Mouse (Mus musculus): Measurements from ENCODE around the gene Pcbp2. TPM values are rescaled to one million over a fixed set of nuclear protein-coding genes. Genes with fewer than 3 reads are reported as not detected.

Gene Pcbp2
- polyA plus RNA-seq, 1 experiment: 289 TPM

GRCm38 (mm10) chr15:102499370-102499769 lies 29.0 kb downstream of the Pcbp2 start:
- no peak for TF ChIP-seq GATA1 (IDR thresholded peaks at IDR 0.05; ENCODE audit: low read length)

- no peak for TF ChIP-seq GATA1 (IDR thresholded peaks at IDR 0.05; ENCODE audit: low read length)
Observed at GRCm38 (mm10) chr15:102499851-102500250, 29.5 kb downstream of the Pcbp2 start.

GRCm38 (mm10) chr15:102500479-102500878 lies 30.1 kb downstream of the Pcbp2 start:
- no peak for TF ChIP-seq GATA1 (IDR thresholded peaks at IDR 0.05; ENCODE audit: low read length)

DNA sequence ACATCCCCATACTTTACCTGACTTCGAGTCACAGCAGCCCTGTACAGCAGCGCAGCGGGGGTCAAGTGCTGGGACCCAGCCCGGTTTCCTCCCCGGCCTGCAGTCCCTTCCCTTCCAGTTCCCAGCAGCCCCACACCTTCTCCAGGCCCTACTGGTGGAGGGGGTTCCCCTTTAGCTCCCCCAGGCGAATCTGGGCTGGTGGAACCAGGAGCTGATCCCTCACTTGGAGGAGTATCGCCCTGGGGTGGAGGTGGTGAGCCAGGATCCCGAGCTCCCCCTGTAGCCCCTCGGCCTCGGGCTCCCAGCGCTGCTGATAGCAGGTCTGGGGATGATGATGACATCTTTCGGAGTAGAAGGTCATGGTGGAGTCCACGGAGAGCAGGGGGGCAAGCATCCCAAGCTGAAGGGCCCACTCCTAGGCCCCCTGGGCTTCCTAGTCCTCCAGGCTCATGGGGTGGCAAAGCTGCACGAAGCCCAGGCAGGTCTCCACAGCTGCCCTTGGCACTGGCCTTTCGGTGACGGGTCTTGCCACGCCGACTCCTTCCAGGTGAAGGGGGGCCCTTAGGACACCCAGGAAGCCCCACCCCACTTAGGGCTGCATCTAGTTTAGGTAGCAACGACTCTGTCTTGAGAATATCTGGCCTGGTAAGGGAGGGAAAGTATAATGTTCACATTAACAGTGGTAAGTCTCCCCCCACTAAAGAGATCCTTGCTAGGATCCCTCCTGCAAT lies 30.9 kb downstream of the Pcbp2 start:
- TF ChIP-seq GATA1 (IDR thresholded peaks at IDR 0.05; ENCODE audit: low read length): no peak

GRCm38 (mm10) chr15:102502254-102502840 lies 32.0 kb downstream of the Pcbp2 start:
- TF ChIP-seq GATA1 (IDR thresholded peaks at IDR 0.05; ENCODE audit: low read length): no peak

DNA sequence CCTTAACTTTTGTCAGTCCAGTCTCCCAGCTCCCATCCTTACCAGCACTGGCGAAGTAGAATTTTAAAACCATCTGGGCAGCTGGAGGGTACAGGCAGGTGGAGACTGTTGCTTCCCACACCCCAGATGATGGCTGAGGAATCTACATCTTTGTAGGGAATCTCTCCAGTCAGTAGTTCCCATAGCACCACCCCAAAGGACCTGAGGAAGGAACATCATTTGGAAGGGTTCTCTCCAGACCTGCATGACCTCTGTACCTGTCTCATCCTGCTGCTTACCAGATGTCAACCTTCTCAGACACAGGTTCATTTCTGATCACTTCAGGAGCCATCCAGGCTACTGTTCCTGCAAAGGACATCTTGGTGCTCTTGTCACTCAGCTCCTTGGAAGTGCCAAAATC lies 33.1 kb downstream of the Pcbp2 start, which contains the start of gene Gm10337:
Gene Gm10337, plus strand, starts transcription at position 276 of the 400 bp plus-strand sequence.
- TF ChIP-seq GATA1 (IDR thresholded peaks at IDR 0.05; ENCODE audit: low read length): no peak

DNA sequence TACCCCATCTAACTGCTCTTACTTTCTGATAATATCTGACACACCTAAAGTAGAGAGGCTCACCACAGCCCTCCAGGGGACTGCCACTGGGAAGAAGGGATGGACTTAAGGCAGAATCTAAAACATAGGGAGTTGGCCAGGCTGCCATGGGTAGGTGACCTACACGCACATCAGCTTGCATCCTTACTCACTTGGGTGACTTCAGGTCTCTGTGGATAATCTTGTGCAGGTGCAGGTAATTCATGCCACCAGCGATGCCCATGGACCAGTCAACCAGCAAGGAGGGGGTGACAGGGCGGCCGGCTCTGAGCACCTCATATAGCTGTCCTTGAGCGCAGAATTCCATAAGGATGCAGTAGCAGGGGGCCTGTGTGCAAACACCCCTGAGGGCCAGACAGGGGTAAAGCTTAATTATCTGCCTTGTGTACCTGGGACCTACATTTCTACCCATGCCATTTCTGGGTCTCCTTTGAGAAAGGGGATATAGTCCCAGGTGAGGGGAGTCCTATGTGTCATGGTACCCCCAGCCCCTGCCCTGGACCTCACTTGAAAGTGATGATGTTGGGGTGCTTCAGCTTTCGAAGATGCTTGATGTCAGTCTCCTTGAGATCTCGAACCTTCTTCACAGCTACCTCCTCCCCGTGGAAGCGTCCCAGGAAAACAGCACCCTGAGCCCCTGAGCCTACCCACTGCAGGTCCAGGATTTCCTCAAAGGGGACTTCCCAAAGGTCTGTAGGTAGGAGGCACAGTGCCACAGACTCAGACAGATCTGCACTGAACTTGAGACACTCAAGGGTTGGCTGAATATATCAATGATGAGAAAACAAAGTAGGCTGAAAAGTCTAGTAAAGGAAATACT lies 33.8 kb downstream of the Pcbp2 start:
- no peak for TF ChIP-seq GATA1 (IDR thresholded peaks at IDR 0.05; ENCODE audit: low read length)

DNA sequence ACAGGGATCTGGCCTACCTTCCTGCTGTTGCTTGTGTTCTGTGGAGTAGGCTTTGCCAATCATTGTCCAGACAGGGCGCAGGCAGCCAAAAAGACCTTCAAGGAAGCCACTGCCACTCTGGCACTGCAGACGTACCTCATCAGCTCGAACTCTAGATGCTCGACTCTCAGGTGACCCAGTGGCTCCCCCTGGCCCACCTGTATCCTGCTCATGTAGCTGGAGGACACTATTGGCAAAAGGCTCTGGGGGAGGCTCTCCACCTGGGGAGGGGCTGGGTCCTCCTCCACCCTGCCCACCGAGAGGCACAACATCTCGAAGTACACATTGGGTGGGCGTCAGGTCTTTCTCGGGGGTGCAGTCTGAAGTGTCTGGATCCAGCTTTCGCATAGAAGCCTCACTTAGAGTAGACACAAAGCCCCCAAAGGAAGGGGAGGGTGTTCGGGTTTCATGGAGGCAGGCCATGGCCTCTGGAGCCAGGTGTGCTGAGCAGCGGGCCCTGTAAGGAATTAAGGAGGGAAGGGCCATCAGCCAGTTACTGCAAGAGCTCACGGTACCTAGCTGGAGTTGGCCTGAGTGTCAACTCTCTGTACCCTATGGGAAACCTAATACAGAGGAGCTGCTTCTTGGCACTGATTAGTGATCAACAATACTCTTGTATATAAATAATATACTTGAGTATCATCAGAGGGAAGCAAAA lies 34.9 kb downstream of the Pcbp2 start:
- TF ChIP-seq GATA1 (IDR thresholded peaks at IDR 0.05; ENCODE audit: low read length): no peak

GRCm38 (mm10) chr15:102505770-102506463 lies 35.6 kb downstream of the Pcbp2 start:
- no peak for TF ChIP-seq GATA1 (IDR thresholded peaks at IDR 0.05; ENCODE audit: low read length)

DNA sequence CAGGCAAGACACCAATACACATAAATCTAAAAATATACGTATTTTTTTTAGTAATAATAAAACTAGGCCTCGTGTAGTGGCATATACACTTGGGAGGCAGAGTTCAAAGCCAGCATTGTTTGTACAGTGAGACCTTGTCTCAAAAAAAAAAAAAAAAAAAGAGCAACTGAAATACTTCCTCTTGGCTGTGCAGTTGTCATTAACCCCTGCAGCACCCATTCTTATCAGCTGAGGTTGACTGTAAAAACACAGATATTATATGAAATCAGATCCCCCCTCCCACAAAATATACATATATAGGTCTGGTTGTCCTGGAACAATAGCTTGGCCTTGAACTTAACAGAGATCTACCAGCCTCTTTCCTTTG lies 36.1 kb downstream of the Pcbp2 start:
- no peak for TF ChIP-seq GATA1 (IDR thresholded peaks at IDR 0.05; ENCODE audit: low read length)

DNA sequence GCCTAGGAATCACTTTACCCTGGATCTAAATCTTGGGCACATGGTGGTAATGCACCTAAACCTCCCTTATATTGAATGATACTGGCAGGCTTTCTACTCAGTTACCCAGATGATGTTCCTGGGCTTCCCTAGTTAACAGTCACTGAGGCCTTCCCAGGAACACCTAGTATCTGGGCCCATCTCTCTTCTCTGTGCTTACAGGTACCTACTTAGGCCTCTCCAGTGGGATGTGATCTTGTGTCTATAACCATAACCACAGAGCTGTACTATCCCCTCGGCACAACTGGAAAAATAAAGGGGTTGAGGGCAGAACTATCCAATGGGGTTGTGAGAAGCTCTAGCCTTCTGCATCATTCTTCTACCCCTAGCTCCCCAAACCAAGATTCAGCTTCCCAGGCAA lies 36.5 kb downstream of the Pcbp2 start:
- no peak for TF ChIP-seq GATA1 (IDR thresholded peaks at IDR 0.05; ENCODE audit: low read length)

- no peak for TF ChIP-seq GATA1 (IDR thresholded peaks at IDR 0.05; ENCODE audit: low read length)
Observed at GRCm38 (mm10) chr15:102507561-102507960, 37.2 kb downstream of the Pcbp2 start.

DNA sequence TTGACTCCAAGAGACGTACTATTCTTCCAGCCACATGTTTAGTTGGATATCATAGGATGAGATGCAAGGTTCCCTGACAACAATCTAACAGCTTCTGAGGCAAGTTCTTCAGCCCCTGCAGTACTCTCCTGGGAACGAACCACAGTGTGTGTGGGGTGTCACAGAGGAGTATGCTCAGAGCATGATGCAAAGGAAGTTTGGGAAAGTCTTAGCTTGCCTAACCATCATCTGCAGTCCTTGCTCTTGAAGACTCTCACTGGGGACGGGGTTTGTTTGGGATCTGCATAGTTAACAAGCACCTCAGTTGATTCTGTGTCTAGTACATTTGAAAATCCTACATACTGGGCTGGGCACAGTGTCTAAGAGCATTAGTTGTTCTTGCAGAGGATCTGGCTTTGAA lies 38.0 kb downstream of the Pcbp2 start:
- TF ChIP-seq GATA1 (IDR thresholded peaks at IDR 0.05; ENCODE audit: low read length): no peak

DNA sequence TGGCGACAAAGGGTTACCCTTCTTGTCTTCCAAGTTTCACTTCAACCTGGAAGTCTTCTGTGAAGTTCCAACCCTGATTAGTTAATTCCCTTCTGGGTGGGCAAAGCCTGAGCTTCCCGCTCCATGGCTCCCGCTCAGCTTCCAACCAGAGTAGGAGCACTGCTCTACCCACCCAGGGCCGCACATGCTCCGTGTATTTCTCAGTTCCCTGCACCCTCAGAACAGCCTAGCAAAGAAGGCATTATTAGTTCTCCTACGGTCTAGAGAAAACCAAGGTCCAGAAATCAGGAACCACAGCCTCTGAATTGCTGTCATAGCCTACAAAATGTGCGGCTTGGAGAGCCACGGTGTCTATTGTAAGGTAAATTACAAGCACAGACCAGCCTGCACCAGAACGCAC lies 39.8 kb downstream of the Pcbp2 start:
- TF ChIP-seq GATA1 (IDR thresholded peaks at IDR 0.05; ENCODE audit: low read length): no peak
